Mouse (Mus musculus) frontal cortex, postnatal 14 days (tissue): ENCODE data around the gene Atp8a1.

ENCODE experiments used
- DNase-seq, 2 experiments: peaks; one replicate each; pipeline ENCODE4 v3.0.0; 2022; ENCODE audit warnings: low spot score in 2 of 2

The Atp8a1 gene

DNA sequence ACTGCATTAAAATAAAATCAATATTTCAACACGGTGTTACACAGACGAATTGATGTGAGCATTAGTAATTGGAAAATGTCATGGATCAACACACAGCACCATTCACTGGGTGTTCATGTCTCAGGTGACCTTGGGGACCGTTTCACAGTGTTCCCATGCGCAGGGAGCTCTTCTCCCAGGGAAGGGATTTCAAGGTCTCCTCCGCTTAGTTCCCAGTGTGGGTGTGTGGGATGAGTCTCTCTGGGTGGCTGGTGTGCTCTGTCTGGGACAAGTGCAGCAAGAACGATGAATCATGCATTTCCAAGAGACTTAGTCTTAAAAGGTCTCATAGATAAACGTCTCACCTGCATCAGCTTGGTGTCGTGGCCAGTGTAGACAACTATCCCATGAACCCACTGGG is 78.5 kb downstream of the Atp8a1 start:
- no peak for DNase-seq

GRCm38 (mm10) chr5:67764798-67765197 is 82.4 kb downstream of the Atp8a1 start:
- DNase-seq: no peak

- no peak for DNase-seq
These were observed 89.1 kb downstream of the Atp8a1 start for GRCm38 (mm10) chr5:67758126-67758525.

DNA sequence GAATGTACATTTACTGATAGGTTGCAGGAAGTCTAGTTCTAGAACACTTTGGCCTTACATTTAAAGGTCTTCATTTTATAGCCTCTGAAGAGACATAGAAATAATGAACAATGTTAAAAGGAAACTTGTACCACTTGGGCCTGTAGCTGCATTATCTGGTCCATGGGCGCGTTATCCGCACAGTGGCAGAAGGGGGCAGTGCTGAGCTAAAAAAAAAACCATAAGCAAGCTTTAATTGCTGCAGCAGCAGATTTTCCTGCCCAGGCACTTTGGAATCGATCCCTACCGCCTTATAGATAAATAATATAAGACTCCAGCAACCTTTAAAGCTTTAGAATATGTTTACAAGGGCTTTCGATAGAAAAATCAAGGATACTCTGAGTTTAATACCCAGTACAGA is 91.1 kb downstream of the Atp8a1 start:
- peak in 1 of 2 experiments; percentile 41 for DNase-seq

- DNase-seq: no peak
These were observed 94.2 kb downstream of the Atp8a1 start for GRCm38 (mm10) chr5:67753057-67753456.

- no peak for DNase-seq
These were observed 94.6 kb downstream of the Atp8a1 start for GRCm38 (mm10) chr5:67752629-67753028.

- DNase-seq: peak; percentile 42 to 52
These were observed 95.2 kb downstream of the Atp8a1 start for GRCm38 (mm10) chr5:67752007-67752406.

DNA sequence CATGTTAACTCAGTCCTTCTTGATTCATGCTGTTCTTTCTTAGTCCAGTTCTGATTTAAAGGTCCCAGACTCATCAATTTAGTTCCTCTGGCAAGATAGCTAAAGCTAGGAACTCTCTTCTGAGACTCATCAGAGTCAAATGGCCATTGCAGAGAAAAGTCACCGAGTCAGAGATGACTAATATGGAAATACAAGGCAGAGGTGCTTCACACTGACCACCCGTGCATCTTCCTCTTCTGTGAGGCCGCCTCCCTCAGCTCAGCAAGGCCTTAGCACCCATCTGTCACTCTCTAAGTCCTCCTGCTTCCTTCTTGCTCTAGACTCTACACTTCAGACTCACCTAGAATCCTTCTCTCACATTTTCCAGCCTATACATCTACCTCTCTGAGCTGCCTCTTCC is 108.0 kb downstream of the Atp8a1 start:
- no peak for DNase-seq

DNA sequence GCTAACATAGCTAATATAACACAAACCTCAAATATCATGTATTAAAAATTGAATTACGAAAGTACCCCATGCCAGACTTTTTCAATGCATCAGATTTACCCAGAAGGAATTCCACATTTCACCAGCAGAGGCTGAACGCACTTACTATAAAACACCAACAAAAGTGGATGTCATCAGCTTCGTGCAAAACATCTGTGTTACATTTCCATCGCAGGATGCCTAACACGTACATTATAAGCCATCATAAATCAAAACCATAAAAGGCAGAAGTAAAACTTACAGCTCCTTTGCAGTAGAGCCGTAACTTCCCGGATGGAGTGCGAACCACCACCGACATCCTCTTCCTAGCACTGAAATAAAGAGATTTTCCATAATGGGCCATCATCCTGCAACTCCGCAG is 109.1 kb downstream of the Atp8a1 start:
- no peak for DNase-seq

DNA sequence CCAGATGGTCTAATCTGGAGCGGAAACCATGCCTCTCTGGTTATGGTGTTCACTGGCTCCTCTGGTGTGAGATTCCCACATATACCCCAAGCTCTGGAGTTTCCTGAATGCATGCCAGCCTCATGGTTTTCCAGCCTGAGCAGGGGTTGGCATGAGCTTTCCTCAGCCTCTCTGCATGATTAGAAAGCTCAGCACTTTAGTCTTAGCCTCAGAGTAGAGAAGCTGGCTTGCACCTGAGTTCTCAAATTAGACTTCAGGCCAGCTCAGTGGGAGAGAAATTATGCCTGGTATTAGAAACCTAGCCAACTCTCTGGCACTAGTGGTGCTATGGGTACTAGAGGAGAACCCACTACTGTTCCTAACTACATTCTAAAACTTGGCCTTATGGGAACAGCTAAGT is 111.5 kb downstream of the Atp8a1 start:
- no peak for DNase-seq

DNA sequence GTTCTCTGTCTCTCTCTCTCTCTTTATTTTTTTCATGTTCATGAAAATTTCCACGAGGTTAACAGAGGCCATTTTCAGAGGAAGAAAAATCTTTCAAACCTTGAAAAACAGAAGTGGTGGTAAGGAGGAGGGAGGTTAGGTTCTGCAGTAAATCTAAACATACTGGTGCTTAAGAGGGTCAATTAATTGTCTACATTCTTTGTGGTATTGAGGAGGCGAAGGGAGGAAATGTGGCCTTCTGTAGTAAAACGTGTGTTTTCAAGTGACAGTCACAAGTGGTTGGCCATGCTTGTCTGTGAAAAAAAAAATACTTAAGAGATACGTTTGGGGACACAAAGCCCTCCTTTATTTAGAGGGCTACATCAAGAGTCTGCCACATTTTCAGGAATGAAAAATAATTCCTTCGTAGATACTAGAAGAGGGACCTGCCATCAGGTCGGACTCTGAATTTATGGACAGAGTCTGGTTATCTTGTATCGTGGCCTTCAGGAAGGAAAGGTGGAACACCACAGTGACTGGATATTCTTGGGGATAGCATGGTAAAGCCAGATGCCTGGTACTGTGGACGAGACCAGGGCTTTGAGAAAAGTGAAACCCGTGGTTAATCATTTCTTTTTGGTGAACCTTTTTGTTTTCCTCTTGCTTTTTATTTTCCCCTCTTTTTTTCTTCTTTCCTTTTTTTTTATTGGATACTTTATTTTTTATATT is 113.5 kb downstream of the Atp8a1 start:
- no peak for DNase-seq

- no peak for DNase-seq
These were observed 114.1 kb downstream of the Atp8a1 start for GRCm38 (mm10) chr5:67733150-67733549.

DNA sequence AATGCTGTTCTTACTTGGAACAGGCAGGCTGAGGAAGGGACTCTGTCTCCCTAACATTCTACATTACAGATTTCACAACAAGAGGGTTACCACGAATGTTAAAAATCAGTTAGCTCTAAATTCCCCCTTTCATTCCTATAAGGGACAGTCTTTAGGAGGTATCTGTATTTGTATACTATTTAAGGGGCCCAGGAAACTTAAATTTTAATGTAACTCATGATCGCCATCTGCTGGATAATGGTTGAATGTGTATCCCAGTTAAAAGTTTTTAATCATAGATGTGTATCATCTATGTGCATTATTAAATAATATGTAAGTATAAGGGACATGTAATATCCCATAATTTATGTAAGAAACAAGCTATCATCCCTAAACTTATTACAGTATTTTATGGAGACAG is 119.5 kb downstream of the Atp8a1 start:
- no peak for DNase-seq

GRCm38 (mm10) chr5:67726810-67727209 is 120.4 kb downstream of the Atp8a1 start:
- DNase-seq: no peak

DNA sequence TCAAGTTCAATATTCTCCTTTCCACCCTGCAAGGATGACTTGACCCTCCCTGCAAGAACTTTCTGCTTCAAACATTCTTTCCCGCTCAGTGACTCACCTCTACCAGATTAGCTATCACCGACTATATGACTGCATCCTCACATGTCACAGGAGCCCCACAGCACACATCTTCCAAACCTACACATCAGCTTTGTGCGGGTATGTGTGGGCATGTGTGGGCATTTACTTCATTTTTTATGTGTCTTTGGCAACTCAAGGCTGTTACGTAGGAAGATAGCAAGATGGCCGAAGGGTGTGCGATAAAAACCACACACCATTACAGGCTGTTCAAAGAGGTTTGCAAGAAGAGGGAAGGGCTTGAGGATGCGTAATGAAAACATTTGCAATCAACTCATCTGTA is 145.6 kb downstream of the Atp8a1 start:
- no peak for DNase-seq

- no peak for DNase-seq
These were observed 147.8 kb downstream of the Atp8a1 start for GRCm38 (mm10) chr5:67699418-67699817.

DNA sequence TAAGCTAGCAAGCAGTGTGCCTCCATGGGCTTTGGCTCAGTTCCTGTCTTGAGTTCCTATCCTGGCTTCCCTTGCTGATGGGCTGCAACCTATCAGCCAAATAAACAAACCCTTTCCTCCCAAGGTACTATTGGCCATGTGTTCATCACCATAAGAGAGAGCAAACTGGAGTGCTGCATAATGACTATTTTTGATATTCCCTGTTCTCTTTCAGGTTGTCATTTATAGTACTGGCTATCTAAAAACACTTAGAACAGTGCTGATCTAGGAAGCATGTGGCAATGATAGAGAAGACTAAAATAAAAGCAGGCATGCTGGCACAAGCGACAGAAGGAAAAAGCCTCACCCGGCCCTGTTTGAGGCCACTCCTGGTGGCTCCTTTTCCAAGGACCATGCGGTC is 149.1 kb downstream of the Atp8a1 start:
- no peak for DNase-seq

DNA sequence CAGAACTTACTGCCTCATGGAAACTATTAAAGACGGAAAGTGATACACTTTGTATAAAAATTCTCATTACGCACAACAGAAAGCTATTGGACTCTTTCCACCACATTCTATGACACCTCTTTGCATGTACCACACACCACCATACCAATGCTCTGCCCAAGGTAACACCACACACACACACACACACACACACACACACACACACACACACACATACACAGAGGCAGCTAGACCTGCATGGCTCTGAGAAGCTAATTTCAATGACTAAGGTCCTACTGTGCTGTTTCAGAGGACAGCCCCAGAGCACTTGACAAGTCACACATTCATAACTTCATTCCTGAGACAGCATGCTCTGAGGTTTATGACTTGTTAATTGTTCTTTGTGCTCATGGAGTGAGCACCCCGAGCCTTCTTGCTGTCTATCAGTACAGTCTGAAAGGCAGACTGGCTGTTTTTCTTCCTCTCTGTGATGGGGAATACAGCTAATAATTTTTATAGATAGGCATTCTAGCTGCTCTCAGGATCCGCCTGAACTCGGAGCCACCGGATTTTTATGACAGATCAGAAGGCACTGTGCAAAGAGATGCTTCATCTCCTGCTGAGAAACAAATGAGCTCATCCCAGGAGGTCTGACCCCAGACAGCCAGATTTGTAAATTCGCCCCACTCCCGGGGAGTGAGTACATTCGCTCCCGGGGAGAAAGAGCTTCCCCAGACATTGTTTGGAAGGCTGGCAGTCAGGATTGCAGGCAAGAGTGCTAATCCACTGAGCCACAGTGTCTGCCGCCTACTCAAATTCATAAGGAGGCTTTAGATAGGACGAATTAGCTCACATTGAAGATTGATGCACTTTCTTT is 150.3 kb downstream of the Atp8a1 start:
- DNase-seq: no peak

DNA sequence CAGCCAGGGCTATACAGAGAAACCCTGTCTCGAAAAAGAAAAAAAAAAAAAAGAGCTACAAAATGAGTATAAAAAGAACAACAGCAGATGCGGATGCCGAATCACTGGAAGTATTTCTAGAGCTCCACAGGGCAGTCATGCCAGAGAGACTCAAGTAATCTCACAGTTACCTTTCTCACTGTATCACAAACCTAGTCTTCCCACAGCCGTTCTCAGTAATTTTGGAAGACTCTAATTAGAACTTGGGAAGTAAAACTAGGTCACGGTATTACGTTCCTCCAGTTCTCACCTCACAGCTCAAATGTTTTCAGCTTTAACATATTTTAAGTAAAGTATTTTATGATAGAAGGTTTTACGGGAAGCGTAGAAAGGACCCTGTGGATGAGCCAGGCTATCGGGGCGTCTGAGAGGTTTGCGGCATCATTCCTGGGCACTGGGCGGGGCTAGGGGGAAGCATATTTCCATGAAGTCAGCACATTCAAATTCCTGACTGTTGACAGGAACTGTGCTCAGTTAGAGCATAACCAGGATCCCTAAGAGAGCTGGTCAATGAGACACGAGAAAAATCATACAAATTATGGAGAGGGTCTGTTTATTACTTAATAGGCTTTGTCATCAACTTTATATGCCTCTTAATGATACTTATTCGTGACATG is 152.1 kb downstream of the Atp8a1 start:
- no peak for DNase-seq

DNA sequence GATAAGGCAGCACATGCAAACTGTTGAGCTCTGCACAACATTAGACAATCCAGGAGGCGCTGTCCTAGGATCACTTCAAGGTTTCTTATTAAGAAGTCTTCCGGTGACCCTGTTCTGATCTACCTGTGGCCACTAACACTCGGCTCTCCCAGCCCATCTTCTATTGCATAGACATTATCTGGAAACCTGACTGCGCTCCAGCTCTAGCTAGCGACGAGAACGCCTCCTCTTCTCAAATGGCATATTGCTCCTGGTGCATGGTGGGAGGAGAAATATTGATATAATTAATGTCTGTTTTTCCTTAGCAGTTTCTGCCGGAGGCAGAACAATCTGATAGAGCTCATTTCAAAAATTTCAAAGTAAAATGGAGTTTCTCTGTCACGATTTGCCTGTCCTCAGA is 156.9 kb downstream of the Atp8a1 start:
- no peak for DNase-seq

DNA sequence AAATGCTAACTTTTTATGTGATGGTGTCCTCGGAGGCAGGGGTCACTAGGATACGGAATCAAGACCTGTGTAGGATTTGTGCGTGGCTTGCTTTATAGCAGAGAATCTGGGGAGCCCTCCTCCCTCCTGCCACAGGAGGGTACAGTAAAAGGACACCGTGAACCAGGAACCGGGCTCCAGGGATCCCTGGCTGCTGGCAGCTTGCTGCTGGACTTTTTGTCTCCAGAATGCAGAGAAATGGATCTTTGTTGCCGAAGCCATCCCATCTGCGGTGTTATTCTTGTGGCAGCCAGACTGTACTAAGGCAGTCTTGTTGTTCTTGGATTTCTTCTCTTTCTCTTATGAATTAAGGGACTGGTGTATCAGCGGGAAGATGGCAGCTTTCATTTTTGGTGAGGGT is 159.2 kb downstream of the Atp8a1 start:
- no peak for DNase-seq

GRCm38 (mm10) chr5:67685906-67686305 is 161.3 kb downstream of the Atp8a1 start:
- no peak for DNase-seq

- DNase-seq: no peak
These were observed 161.8 kb downstream of the Atp8a1 start for GRCm38 (mm10) chr5:67685461-67685860.
